Mouse (Mus musculus) midbrain, embryonic 11.5 days (tissue): Measurements from ENCODE around the gene Pnmt. TPM values are rescaled to one million over a fixed set of nuclear protein-coding genes. Genes with fewer than 3 reads are reported as not detected.

Experiments used
- ATAC-seq: fragments of 200-750 bp; cut with Nextera tagmentation; 2 replicates; pipeline ENCODE4 v1.8.0; 2017; ENCODE audit warnings: moderate TSS enrichment, moderate library complexity; ENCODE audit not compliant: low FRiP score
- DNase-seq: peaks from one replicate; pipeline ENCODE4 v3.0.0; 2015; ENCODE audit warnings: low spot score; ENCODE audit errors: missing footprints
- H3K27ac ChIP-seq: fragments of 300-500 bp; sonication (generic); 2 replicates; pipeline ENCODE4 v1.5.1; 2014; ENCODE audit warnings: low read depth, low read length
- H3K27me3 ChIP-seq: fragments of 300-500 bp; sonication (generic); 2 replicates; pipeline ENCODE4 v1.6.1; 2014; ENCODE audit warnings: mild to moderate bottlenecking, low read length, moderate library complexity, mixed read lengths; ENCODE audit not compliant: control insufficient read depth, insufficient read depth
- H3K36me3 ChIP-seq: fragments of 300-500 bp; sonication (generic); 2 replicates; pipeline ENCODE4 v1.6.1; 2014; ENCODE audit warnings: mild to moderate bottlenecking, low read length, moderate library complexity, mixed read lengths; ENCODE audit not compliant: control insufficient read depth, insufficient read depth
- H3K4me1 ChIP-seq: fragments of 300-500 bp; sonication (generic); 2 replicates; pipeline ENCODE4 v1.6.1; 2014; ENCODE audit warnings: low read length; ENCODE audit not compliant: control insufficient read depth, insufficient read depth
- H3K4me2 ChIP-seq: fragments of 300-500 bp; sonication (generic); 2 replicates; pipeline ENCODE4 v1.6.1; 2014; ENCODE audit warnings: mild to moderate bottlenecking, moderate library complexity
- H3K4me3 ChIP-seq: fragments of 300-500 bp; sonication (generic); 2 replicates; pipeline ENCODE4 v1.5.1; 2014; ENCODE audit warnings: low read depth, low read length
- H3K9ac ChIP-seq: fragments of 300-500 bp; sonication (generic); 2 replicates; pipeline ENCODE4 v1.6.1; 2014; ENCODE audit warnings: low read length
- H3K9me3 ChIP-seq: fragments of 300-500 bp; sonication (generic); 2 replicates; pipeline ENCODE4 v1.6.1; 2016; ENCODE audit warnings: low read length; ENCODE audit not compliant: control insufficient read depth
- WGBS: fragments of 180-500 bp; shearing (Covaris S2); extraction: QIAGEN DNeasy Blood & Tissue Kit; methylation state at CpG from one replicate; pipeline ENCODE4 v1.1.7; 2014; 5-methylcytosine and 5-hydroxymethylcytosine counted together
- polyA plus RNA-seq: library from polyadenylated mRNA; unstranded; fragments of >200 nt; fragmentation: Nextera tagmentation; extraction: Ambion mirVana; gene quantifications from 2 replicates; pipeline ENCODE4 v1.2.1, GENCODE M21; 2014

The Pnmt gene
- polyA plus RNA-seq, 1 experiment from 2014 or later, result not detected

GRCm38 (mm10) chr11:98356625-98357394, 29.4 kb upstream of the Pnmt start:
- Histone ChIP-seq H3K4me2 (no peak overlapping the region), H3K9ac (no peak overlapping the region), H3K27ac (no peak overlapping the region), H3K9me3 (no peaks in the 10 kb centered on the region), H3K4me3 (no peak overlapping the region), H3K27me3 (peaks cover 7% of the 10 kb centered on the region; the same call in 1 of the 2 replicates), H3K4me1 (peaks cover 31% of the 10 kb centered on the region), H3K36me3 (no peaks in the 10 kb centered on the region)
- 79% methylated on average over 7 of the region's 7 CpGs for WGBS
- DNase-seq (peak; percentile 79), ATAC-seq (no peak)

- WGBS, result 12% methylated on average over 13 of the region's 13 CpGs
- Histone ChIP-seq H3K4me2 (peak overlapping the region; percentile 85), H3K36me3 (no peaks in the 10 kb centered on the region), H3K4me1 (peaks cover 33% of the 10 kb centered on the region), H3K27me3 (peaks cover 7% of the 10 kb centered on the region; the same call in 1 of the 2 replicates), H3K9ac (peak overlapping the region; percentile 81), H3K4me3 (peak overlapping the region; percentile 77), H3K9me3 (no peaks in the 10 kb centered on the region), H3K27ac (peak overlapping the region; percentile 30; the same call in 1 of the 2 replicates)
- no peak for ATAC-seq
- DNase-seq, result peak; percentile 68
These were observed 28.7 kb upstream of the Pnmt start for GRCm38 (mm10) chr11:98357396-98358160.

GRCm38 (mm10) chr11:98358161-98359083, 27.8 kb upstream of the Pnmt start, which contains the start of gene Stard3:
TSS of gene Stard3 (plus strand) at chr11:98358368.
- no peaks in the 10 kb centered on the region for H3K36me3 ChIP-seq
- ATAC-seq (peak; percentile 88), DNase-seq (peak; percentile 99)
- H3K9ac ChIP-seq, result peak within 1 kb of the TSS; percentile 81
- H3K9me3 ChIP-seq, result no peaks in the 10 kb centered on the region
- H3K4me3 ChIP-seq, result peak within 1 kb of the TSS; percentile 77
- H3K4me2 ChIP-seq, result peak within 1 kb of the TSS; percentile 85
- peaks cover 6% of the 10 kb centered on the region; the same call in 1 of the 2 replicates for H3K27me3 ChIP-seq
- WGBS, result 1% methylated on average over 58 of the region's 60 CpGs
- peak within 1 kb of the TSS; percentile 71 for H3K27ac ChIP-seq
- H3K4me1 ChIP-seq, result peaks cover 33% of the 10 kb centered on the region

- Histone ChIP-seq H3K27me3 (no peaks in the 10 kb centered on the region), H3K9ac (peak overlapping the region; percentile 52), H3K36me3 (no peaks in the 10 kb centered on the region), H3K4me2 (peak overlapping the region; percentile 22), H3K9me3 (no peaks in the 10 kb centered on the region), H3K4me3 (no peak overlapping the region), H3K27ac (peak overlapping the region; percentile 68), H3K4me1 (peaks cover 33% of the 10 kb centered on the region)
- DNase-seq (peak; percentile 79), ATAC-seq (no peak)
- WGBS, result 39% methylated on average over 9 of the region's 9 CpGs
These were observed 25.3 kb upstream of the Pnmt start for GRCm38 (mm10) chr11:98360866-98361521.

GRCm38 (mm10) chr11:98363817-98364216, 22.4 kb upstream of the Pnmt start:
- no peak overlapping the region for H3K4me3 ChIP-seq
- no peaks in the 10 kb centered on the region; the same call in 1 of the 2 replicates for H3K36me3 ChIP-seq
- DNase-seq (peak; percentile 12), ATAC-seq (no peak)
- H3K4me1 ChIP-seq, result peaks cover 30% of the 10 kb centered on the region
- H3K27me3 ChIP-seq, result no peaks in the 10 kb centered on the region
- no peaks in the 10 kb centered on the region for H3K9me3 ChIP-seq
- no peak overlapping the region for H3K4me2 ChIP-seq
- no peak overlapping the region for H3K9ac ChIP-seq
- H3K27ac ChIP-seq, result no peak overlapping the region
- 91% methylated on average over 5 of the region's 5 CpGs for WGBS

GRCm38 (mm10) chr11:98364410-98364809, 21.8 kb upstream of the Pnmt start:
- no peak overlapping the region for H3K4me3 ChIP-seq
- 94% methylated on average over 5 of the region's 5 CpGs for WGBS
- no peaks in the 10 kb centered on the region for H3K27me3 ChIP-seq
- H3K27ac ChIP-seq, result no peak overlapping the region
- DNase-seq (peak; percentile 37), ATAC-seq (no peak)
- H3K4me1 ChIP-seq, result peaks cover 24% of the 10 kb centered on the region
- no peak overlapping the region for H3K9ac ChIP-seq
- no peaks in the 10 kb centered on the region; the same call in 1 of the 2 replicates for H3K36me3 ChIP-seq
- no peak overlapping the region for H3K4me2 ChIP-seq
- no peaks in the 10 kb centered on the region for H3K9me3 ChIP-seq

- DNase-seq (no peak), ATAC-seq (no peak)
- Histone ChIP-seq H3K27ac (no peak overlapping the region), H3K4me1 (peaks cover 14% of the 10 kb centered on the region), H3K9ac (no peak overlapping the region), H3K4me3 (no peak overlapping the region), H3K4me2 (no peak overlapping the region), H3K9me3 (no peaks in the 10 kb centered on the region), H3K36me3 (no peaks in the 10 kb centered on the region; the same call in 1 of the 2 replicates), H3K27me3 (no peaks in the 10 kb centered on the region)
- 80% methylated on average over 10 of the region's 10 CpGs for WGBS
These were observed 20.0 kb upstream of the Pnmt start for GRCm38 (mm10) chr11:98366290-98366689.

GRCm38 (mm10) chr11:98367171-98367862, 18.9 kb upstream of the Pnmt start:
- peaks cover 17% of the 10 kb centered on the region for H3K4me1 ChIP-seq
- H3K9ac ChIP-seq, result no peak overlapping the region
- H3K27ac ChIP-seq, result no peak overlapping the region
- H3K4me3 ChIP-seq, result no peak overlapping the region
- ATAC-seq (no peak), DNase-seq (no peak)
- 83% methylated on average over 10 of the region's 10 CpGs for WGBS
- H3K9me3 ChIP-seq, result no peaks in the 10 kb centered on the region
- no peak overlapping the region for H3K4me2 ChIP-seq
- no peaks in the 10 kb centered on the region; the same call in 1 of the 2 replicates for H3K36me3 ChIP-seq
- H3K27me3 ChIP-seq, result no peaks in the 10 kb centered on the region
